Mouse (Mus musculus) cerebellum, adult 2 months (tissue): ENCODE data around the gene Baz1b.

ENCODE experiments used
- CTCF ChIP-seq: fragments of 200-500 bp; IDR thresholded peaks from 2 replicates; pipeline ENCODE4 v1.5.1; 2011; ENCODE audit warnings: low read depth, mild to moderate bottlenecking, control low read depth, low read length, moderate library complexity, borderline replicate concordance; ENCODE audit not compliant: insufficient read depth
- POLR2A ChIP-seq: fragments of 200-500 bp; IDR thresholded peaks from 2 replicates; pipeline ENCODE4 v1.6.1; 2011; ENCODE audit warnings: low read length, control low read depth, borderline replicate concordance; ENCODE audit not compliant: insufficient read depth

- TF ChIP-seq POLR2A (no peak), CTCF (no peak)
These were observed 83.3 kb downstream of the Baz1b start for GRCm38 (mm10) chr5:135270361-135270760.
